Mouse (Mus musculus) fat pad, adult 2 months (tissue): ENCODE data around the gene Erg.

Source experiments
- DNase-seq: peaks from one replicate; pipeline ENCODE4 v3.0.0-alpha.2; 2011; ENCODE audit warnings: low read depth, low spot score; ENCODE audit errors: extremely low read depth

Erg gene

DNA sequence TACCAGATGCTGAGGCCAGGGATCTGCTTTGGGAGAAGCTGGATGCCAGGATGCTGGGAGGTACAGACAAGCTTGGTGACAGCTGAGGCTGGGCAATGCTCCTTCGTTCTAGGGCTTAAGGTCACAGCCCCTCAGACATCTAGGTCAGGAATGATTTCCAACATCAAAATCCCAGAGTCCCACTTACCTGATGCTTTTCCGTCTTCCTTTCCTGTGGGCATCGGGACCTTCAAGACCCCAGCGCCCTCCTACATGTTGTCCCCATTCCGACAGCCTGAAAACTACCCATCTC, at the start of gene Erg:
Gene Erg (minus strand): TSS at position 283 of the 292 bp plus-strand sequence.
- no peak for DNase-seq

DNA sequence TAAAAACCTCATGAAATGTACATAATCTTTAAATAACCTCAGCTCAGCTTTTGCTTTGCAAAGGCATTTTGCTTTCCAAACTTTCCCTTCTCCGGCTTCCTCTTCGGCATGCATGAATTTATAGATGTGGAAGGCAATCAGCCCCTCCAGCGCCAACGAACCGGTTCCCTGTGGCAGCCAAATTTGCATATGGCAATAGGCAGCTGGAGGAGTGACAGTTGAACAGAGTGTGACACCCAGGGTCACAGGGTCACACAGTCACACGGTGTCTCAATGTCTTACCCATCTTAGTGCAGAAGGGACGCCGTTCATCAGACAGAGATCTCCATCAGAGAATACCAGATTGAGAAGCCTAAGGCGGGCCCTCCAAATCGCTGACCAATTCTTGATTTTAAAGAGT, 45.4 kb upstream of the Erg start:
- DNase-seq, result no peak

DNA sequence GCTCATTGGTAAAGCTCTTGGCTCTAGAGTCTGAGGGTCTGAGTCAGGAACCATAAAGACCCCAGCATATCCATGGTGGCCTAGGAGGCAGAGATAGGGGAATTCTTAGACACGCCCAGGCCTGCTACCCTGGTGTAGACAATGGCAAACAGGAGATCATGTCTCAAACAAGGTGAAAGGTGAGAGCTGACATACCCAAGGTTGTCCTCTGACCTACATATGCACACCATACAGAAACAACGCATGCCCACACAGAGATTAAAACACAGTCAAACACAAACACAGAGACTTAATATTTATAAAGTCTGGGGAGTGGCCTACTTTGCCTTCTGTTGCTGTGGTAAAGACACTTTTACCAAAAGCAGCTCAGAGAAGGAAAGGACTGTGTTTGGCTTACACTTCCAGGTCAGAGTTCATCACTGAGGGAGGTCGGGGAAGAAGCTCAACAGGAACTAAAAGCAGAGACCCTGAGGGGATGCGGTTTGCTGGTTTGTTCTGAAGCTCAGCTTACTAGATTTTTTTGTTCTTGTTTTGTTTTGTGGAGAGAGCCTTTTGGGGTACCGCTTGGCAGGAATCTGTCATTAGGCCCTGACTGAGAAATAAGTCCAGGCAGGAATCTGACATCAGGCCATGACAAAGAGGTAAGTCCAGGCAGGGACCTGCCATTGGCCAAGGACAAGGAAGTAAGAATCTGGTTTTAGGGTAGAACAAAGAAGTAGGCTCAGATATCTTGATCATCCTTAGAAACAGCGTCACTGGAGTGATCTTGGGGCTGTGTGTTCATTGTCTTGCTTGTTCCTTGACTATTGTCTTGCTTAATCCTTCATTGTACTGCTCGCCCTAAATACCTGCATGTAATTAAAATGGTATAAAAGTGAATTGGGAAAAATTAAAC, 37.7 kb upstream of the Erg start:
- DNase-seq, result peak; percentile 50

DNA sequence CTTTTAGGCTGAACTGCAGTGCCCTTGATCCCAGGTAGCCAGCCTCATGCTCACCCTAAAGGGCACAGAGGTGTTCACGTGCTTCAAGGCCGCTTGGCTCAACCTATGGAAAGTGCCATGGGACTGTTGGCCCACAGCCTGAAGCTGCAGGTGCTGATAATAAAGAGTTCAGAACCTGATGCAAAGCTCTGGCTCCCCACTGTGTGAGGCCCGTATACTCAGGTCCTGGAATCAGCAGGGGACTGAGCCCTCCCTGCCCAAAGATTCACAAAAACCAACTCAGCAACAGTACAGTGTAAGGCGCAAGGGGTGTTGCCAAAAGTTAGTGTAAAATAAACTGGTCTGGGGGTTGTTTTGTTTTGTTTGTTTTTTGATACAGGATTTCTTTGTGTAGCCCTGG, 36.7 kb upstream of the Erg start:
- DNase-seq, result no peak

DNA sequence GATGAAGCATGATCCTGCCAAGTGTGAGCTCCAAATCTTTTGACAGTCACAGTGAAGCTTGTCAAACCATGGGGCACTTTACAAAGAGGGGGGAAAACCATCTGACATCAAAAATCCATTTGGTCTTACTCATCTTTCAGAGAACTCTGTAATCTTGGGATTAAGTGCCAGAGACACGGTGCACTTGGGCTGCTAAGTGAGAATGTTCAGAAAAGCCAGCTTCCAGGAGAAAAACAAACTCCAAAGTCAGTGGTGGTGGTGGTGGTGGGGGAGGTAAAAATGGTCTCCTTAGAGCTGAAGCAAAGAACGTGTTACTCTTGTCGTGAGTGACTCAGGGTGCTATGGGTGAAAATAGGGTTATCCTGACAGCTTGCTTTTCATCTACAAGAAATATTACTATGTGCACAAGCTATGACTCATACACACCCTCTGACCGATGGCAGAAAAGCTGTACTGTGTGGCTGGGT, 33.5 kb upstream of the Erg start:
- DNase-seq, result no peak

DNA sequence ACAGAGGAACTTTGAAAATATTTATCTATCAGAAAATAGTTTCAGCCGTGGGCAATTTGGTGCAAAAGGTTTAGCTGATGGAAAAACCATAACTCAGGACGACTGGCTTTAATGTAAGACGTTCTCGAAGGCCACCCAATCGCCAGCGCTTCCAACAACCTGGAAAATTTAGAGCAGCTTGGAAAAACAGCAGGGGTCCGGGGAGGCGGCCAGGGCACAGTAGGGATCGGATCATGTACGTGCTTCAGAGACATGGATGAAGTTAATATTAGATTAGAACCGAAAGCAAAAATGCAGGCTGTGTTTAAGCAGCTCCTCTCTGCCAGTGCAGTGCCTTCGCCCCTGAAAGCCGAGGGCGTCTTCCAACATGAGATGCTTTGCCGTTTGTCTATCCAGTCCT, 31.8 kb upstream of the Erg start:
- no peak for DNase-seq

DNA sequence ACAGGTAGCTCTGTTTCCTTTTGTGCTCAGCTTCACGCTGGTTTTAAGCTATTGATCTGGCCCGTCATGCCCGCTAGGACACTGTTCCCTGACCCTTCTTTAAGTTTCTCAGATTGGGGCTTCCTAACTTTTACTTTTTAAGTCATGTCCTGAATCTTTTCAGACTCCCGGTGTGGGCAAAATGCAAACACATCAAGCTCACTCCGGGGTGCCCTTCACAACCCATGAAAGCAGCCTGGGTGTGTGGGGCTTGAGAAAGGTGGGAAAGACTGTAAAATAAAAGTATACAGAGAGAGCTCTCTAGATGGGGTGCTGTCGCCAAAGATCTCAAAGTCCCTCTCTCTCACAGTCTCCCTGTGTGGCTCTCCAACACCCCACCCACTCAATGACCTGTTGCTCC, 31.3 kb upstream of the Erg start:
- DNase-seq, result no peak

DNA sequence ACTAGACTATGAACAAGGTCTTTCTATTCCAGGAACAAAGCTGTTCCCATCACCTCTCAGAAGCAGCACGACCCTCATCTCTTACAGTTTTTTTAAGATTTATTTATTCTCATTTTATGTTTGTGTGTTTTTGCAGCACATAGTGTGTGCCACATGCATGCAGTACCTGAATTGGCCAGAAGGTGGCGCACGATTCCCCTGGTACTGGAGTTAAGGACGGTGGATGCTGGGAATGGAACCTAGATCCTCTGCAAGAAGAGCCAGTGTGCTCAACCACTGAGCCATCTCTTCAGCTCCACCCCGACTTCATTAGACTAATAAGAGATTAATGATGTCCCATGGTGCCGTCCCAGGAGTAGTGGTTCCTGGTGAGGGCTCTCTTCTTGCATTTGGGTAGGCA, 29.2 kb upstream of the Erg start:
- DNase-seq, result no peak

DNA sequence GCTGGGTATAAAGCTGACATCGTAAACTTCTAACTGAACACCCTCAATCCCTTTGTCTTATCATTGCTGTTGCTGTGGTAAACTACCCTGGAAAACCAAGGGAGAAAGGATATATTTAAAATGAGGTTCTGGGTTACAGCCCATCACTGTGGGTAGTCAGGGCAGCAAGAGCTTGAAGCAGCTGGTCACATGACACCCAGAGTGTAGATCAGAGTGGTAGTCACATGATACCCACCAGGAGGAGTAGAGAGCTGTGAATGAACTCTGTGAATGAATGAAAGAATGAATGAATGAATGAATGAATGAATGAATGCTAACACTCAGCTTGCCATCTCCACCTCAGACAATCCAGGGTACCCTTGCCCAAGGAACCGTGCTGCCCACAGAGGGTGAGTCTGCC, 28.1 kb upstream of the Erg start:
- no peak for DNase-seq

DNA sequence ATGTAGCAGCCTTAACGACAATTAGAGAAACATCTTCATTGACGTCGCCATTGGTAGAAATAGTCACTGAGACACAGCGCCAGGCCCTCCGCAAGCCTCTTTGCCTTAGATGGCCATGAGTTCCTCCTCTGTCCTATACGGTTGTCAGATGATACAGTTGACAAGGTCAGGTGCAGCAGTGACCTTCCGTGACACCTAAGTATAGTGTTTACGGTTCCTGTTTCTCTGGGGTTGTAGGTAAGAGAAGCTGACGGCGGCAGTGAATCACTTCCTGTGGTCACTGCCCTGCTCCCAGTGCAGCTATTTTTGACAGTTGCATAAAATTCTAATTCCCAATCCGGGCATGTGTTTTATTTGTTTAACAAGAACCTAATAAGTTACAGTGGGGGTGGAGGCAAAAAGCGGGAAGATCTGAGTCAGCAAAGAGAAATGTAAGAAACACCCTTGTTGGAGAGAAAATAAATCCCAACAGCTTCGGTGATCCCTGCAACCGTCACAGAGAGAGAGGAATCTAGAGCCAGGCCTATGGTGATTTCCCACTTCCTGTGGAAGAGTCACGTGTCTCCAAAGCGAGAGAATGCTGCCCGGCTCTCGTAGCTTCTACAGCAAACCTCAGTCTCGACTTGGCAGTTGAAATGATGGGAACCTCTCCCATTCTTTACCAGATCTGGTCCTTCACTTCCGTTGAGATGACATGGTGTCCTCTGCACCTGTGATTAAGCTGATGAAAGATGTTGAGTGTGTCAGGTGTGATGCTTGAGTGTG, 25.8 kb upstream of the Erg start:
- no peak for DNase-seq

DNA sequence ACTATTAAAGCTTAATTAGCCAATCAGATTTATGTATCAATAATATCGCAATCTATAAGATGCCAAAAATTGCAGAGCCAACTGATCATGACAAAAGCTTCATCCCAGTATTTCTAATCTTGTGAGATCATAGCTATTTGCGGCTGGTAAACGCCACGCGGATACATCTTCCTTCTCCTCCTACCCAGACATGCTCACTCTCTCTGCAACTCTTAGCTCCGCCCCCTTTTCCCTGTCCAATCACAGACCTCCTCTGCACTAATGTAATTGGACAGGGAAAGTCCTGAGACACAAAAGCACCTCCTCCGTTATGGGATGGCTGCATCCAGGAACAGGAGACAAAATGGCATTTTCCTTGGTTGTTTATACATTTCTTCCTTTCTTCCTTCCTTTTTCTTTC, 22.2 kb upstream of the Erg start:
- no peak for DNase-seq

DNA sequence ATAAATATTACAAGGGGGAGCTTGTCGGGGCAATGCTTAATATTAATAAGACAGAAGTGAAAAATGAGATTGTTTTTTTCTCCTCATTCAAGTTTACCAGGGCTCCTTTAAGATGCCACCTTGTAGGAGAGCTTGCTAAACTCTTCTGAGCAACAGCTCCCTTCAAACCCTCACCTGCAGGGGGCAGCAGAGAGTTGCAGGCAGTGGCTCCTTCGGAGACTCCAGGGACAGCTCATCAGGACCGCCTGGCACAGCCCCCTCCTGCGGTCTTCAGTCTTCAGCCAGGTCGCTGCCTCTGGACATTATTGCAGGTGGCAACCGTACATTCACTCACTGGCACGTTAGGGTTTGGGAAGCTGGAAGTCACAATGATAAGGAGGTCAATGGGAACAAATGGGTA, 18.9 kb upstream of the Erg start:
- DNase-seq, result no peak

DNA sequence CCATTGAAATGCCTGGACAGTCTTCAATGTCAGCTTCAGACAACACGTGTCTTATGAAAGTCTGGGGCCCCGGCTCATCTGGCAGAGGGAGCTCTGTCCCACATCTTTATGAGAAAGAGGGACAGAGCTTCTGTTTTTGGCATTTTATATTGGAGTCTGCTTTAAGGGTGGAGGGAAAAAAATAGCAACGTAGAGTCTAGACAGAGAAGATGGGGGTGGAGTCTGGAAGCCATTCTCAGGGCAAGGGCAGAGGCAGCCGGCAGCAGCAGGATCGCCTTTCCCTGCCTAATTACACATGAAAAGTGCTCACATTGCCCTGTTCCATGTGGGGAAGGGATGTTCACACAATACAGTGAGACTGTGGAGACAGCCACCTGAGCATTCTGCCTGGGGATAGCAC, 16.1 kb upstream of the Erg start:
- no peak for DNase-seq

DNA sequence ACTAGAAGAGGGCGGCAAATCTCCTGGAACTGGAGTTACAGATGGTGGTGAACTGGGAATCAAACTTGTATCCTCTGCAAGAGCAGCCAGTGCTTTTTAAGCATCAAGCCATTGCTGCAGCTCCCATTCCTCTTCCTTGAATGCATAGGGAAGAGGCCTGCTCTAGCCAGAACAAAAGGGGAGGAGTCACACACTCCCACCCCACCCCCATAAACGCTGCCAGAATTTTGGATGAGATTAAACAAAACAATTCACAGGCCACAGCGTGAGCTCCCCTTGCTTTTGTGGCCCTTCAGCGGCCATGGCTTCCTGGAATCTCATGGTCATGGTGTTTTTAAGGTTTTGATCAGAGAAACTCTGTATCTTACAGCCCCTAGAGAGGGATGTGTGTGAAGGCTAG, 15.4 kb upstream of the Erg start:
- DNase-seq, result no peak

DNA sequence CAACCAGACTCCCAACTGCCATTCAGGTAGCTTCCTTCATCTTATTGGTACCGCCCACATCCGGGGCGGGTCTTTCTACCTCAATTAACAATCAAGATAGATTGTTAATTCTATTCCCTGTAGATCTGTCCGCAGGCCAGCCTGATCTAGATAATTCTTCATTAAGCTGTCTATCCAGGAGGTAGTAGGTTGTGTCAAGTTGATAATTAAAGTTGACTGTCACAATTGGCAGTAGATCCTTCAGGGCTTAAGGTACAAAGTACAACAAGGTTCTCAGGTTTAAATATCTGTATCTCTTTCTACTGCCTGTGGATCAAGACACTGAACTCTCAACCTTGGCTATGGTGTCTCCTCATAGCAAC, 14.8 kb upstream of the Erg start:
- DNase-seq, result no peak

DNA sequence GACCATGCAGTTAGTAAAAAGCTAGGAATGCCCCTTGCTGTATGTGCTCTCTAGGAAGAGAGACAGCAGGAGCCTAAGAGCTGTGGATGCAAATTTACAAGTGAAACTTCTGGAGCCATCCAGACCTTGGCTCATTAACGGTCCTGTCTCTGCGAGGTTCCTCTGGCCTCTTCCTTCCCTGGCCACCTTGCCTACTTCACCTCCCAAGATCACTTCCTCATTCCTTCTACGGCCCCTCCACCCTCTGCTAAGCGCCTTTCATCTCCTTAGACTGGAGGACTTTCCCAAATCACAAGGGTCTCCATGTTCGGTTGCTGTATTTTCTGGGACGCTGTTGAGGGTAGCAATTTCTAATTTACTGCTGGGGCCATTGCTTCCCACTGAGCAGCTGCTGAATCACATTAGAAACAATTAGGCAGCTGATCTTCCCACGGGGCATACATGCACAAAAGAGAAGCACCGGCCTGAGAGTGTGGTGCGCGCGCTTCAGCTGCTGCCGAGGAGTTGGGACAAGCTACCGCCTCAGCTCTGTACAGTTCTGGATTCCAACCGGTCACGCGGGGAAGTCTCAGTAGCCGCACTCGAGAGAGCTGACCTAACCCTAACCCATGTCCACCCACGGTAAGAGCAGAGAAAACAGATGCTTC, 14.3 kb upstream of the Erg start:
- DNase-seq, result no peak

DNA sequence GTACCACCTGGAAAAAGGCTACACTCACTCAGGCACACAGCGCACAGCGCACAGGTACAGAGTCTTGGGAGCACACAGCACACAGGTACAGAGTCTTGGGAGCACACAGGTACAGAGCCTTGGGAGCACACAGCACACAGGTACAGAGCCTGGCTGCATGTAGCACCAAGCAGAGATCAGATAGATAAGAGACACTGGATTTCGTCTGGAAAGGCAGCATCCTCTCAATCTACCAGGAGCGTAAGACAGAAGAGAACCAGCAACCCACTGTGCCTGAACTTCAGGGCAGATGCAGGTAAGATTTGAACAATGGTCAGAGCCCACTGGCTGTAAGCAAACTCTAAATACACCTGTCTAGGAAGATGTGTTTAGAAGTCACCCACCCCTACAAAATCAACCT, 12.5 kb upstream of the Erg start:
- no peak for DNase-seq

DNA sequence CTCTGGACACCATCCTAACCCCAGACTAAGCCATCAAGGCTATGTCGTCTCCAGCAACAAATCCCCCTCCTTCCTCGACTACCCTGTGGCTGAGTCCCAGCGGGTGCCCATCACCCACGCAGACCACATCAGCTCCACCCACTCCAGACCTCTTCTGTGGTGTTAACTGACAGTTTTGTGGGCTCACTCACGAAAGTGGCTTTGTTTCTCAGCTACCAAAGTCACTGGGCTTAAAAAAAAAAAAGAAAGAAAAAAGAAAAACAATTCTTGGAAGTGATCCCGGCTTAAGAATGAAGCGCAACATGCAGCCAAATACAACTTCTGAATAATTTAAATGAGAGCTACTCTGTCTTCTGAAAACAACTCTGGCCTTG, 11.2 kb upstream of the Erg start:
- DNase-seq, result no peak

DNA sequence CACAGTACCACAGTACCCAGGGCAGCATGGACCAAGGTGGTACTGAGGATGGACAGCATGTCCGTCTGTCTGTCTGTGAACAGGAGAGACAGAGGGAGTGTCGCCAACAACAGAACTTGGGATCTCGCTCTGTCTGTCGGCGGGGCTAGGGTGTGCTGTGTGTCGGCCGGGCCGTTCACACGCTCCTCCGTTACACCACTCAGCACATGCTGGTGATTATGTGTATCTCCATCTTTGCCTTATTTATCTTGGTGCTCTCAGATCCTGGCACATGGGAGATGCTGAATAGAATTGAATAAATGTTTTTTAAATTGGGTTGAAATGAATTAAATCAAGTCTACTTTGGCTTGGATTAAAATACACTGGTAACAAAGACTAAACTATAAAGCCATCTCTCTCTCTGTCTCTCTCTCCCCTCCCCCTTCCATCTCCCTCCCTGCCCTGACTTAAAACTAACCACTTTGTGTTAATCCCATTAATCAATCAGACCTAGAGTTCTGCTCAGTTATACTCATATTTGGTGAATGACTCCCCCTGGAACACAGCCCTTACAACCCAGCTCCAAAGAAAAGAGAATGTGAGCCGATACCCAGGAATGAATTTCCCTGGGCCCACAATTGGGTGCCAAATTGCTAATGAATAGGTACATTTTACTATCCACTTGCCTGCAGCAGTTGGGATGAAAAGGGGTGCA, 10.6 kb upstream of the Erg start:
- no peak for DNase-seq

DNA sequence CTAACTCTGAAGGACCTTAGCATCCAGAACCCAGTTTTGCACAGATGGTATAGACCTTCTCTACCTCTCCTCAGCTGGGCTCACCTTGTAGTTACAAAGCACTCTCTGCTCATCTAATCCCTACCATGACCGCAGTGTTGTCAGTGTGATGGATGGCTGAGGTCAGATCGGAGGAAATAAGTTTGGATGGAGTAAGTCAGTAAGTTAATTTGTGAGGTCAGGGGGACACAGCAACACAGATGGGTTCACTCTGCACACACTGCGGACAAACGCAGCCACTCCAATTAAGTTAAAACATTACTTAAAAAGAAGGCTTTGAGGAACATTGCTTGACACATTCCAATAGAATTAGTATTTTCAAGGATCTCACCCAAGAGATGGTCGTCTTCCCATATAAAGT, 2.5 kb upstream of the Erg start:
- DNase-seq, result no peak

DNA sequence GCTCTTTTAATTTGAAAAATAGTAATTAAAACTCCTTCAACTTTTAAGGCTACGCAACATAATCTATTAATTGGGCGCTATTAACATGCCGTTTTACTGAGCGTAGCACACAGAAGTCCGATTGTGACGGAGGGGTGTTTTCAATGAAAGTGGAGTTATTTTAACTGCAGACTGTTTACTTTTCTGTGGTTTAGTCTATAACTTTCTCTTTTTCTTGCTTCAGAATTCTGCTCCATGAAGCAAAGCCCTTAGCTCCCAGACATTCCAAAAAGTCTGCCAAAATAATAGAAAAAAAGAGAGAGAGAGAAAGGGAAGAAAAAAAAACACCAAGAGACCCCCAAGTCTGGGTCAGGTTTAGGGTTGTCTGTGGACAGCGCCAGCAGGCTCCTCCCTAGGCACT, 333 bp upstream of the Erg start:
- no peak for DNase-seq
